ENCODE assay signal across 24 mouse cellular contexts in the genomic region with DNA sequence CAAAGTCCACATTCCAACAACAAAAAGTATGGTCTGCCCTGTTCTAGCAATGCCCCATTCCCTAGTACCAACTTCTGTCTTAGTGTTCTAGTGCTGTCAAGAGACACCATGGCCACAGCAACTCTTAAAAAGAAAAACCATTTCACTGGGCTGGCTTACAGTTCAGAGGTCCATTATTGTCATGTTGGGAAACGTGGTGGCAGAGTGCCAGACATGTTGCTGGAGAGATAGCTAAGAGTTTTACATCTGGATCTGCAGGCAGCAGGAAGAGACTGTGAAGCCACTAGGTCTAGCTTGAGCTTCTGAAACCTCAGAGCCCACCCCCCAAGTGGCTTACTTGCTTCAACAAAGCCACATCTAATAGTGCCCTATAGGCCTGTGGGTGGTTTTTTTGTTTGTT. TPM values are rescaled to one million over a fixed set of nuclear protein-coding genes. Genes with fewer than 3 reads are reported as not detected.
A peak's percentile ranks its signal among the peaks of the same experiment; 100 is the strongest.
DNase-seq lines count a peak whose midpoint lies in the region; ATAC-seq and TF ChIP-seq lines count a peak whose summit lies in the region.
"Had no signal": no experiment of that assay in that cellular context is flagged by ENCODE, and none has a peak within 500 bp of the region (broad histone marks: within the 10 kb centered on the region; RNA-seq: fewer than 3 reads in every experiment).

No protein-coding gene starts in this region.

- DNase-seq in heart, embryonic 10.5 days (ENCODE audit: low spot score) = peak; percentile 58
- no peak for DNase-seq in heart, postnatal 10 days
- peak; percentile 27 for DNase-seq in liver, embryonic 11.5 days (ENCODE audit: low spot score)
- DNase-seq in MEL (ENCODE audit: low read depth, low spot score) (peak; percentile 87), adipocyte (ENCODE audit: low spot score) (peak; percentile 57)
- DNase-seq: cerebellum, adult 2 months; cerebellum, postnatal 14 days; forebrain, postnatal 0 days; gastrocnemius, postnatal 14 days; midbrain, embryonic 14.5 days; thymus, postnatal 4 days had no signal

- ATAC-seq in liver, embryonic 11.5 days (replicated peaks; ENCODE audit: low FRiP score) = no peak
- no peak for ATAC-seq in liver, embryonic 12.5 days
- no peak for ATAC-seq in megakaryocyte, adult 5-6 weeks (ENCODE audit: poor library complexity, severe bottlenecking)
- ATAC-seq: forebrain, postnatal 0 days had no signal

- no peak for TF ChIP-seq CTCF in MEL (IDR thresholded peaks at IDR 0.05 in 2 of 3, conservative IDR thresholded peaks at IDR 0.05 in 1 of 3; ENCODE audit: control insufficient read depth in 1 of 3, insufficient read depth in 1 of 3, low read depth in 2 of 3, low read length in 3 of 3, poor library complexity in 1 of 3, severe bottlenecking in 1 of 3)

- no peak overlapping the region for H3K27ac ChIP-seq in heart, embryonic 10.5 days
- no peak overlapping the region for H3K27ac ChIP-seq in liver, embryonic 11.5 days (ENCODE audit: low read depth, low read length)
- H3K27ac ChIP-seq in liver, embryonic 12.5 days = no peak overlapping the region
- no peak overlapping the region for H3K27ac ChIP-seq in MEL (ENCODE audit: control insufficient read depth, low read depth, low read length)
- H3K27ac ChIP-seq: embryonic facial prominence, embryonic 10.5 days; embryonic facial prominence, embryonic 15.5 days; forebrain, embryonic 12.5 days; hindbrain, embryonic 14.5 days; kidney, postnatal 0 days; limb, embryonic 12.5 days; liver, embryonic 14.5 days; lung, embryonic 15.5 days; macrophage had no signal

- H3K27me3 ChIP-seq in heart, embryonic 10.5 days (ENCODE audit: insufficient read depth, poor library complexity, severe bottlenecking) = no peaks in the 10 kb centered on the region
- no peaks in the 10 kb centered on the region for H3K27me3 ChIP-seq in liver, embryonic 11.5 days (replicated peaks; ENCODE audit: control insufficient read depth, insufficient read depth, low read length)
- H3K27me3 ChIP-seq in liver, embryonic 12.5 days (replicated peaks) = no peaks in the 10 kb centered on the region
- H3K27me3 ChIP-seq in MEL (ENCODE audit: control insufficient read depth in 1 of 2, insufficient read depth in 2 of 2, low read length in 2 of 2) = no peaks in the 10 kb centered on the region
- H3K27me3 ChIP-seq: embryonic facial prominence, embryonic 15.5 days; forebrain, embryonic 12.5 days; limb, embryonic 12.5 days; lung, embryonic 15.5 days had no signal

- H3K9ac ChIP-seq in liver, embryonic 11.5 days (ENCODE audit: low read depth, low read length) = no peak overlapping the region
- H3K9ac ChIP-seq in liver, embryonic 12.5 days = no peak overlapping the region
- no peak overlapping the region for H3K9ac ChIP-seq in MEL (ENCODE audit: control insufficient read depth, low read depth, low read length, poor library complexity, severe bottlenecking)
- H3K9ac ChIP-seq: embryonic facial prominence, embryonic 15.5 days; forebrain, embryonic 12.5 days; forebrain, postnatal 0 days; hindbrain, embryonic 14.5 days; limb, embryonic 12.5 days; liver, embryonic 14.5 days; lung, embryonic 15.5 days had no signal

- no peaks in the 10 kb centered on the region for H3K9me3 ChIP-seq in heart, embryonic 10.5 days
- no peaks in the 10 kb centered on the region for H3K9me3 ChIP-seq in liver, embryonic 11.5 days (ENCODE audit: control insufficient read depth, low read length)
- no peaks in the 10 kb centered on the region for H3K9me3 ChIP-seq in liver, embryonic 12.5 days (replicated peaks)
- no peaks in the 10 kb centered on the region for H3K9me3 ChIP-seq in MEL (replicated peaks; ENCODE audit: insufficient read depth, low read length)
- H3K9me3 ChIP-seq: embryonic facial prominence, embryonic 10.5 days; embryonic facial prominence, embryonic 15.5 days; forebrain, embryonic 12.5 days; G1E; limb, embryonic 12.5 days; lung, embryonic 15.5 days had no signal

- peaks cover 57% of the 10 kb centered on the region for H3K36me3 ChIP-seq in heart, embryonic 10.5 days
- peaks cover 10% of the 10 kb centered on the region; the same call in 1 of the 2 replicates for H3K36me3 ChIP-seq in liver, embryonic 11.5 days (ENCODE audit: control insufficient read depth, insufficient read depth, low read length)
- peaks cover 61% of the 10 kb centered on the region for H3K36me3 ChIP-seq in liver, embryonic 12.5 days
- H3K36me3 ChIP-seq in MEL (ENCODE audit: control insufficient read depth in 1 of 2, insufficient read depth in 2 of 2, low read length in 2 of 2) = peaks cover 12 to 33% of the 10 kb centered on the region in 2 experiments

- TF ChIP-seq POLR2A in MEL (IDR thresholded peaks at IDR 0.05; ENCODE audit: control insufficient read depth in 1 of 2, insufficient read depth in 1 of 2, low read depth in 1 of 2, low read length in 2 of 2, poor library complexity in 1 of 2) = no peak

- H3K4me1 ChIP-seq in heart, embryonic 10.5 days = peaks cover 4% of the 10 kb centered on the region; the same call in 1 of the 2 replicates
- peaks cover 20% of the 10 kb centered on the region for H3K4me1 ChIP-seq in liver, embryonic 11.5 days (replicated peaks; ENCODE audit: control insufficient read depth, insufficient read depth, low read length)
- peaks cover 60% of the 10 kb centered on the region for H3K4me1 ChIP-seq in liver, embryonic 12.5 days
- H3K4me1 ChIP-seq in MEL (ENCODE audit: control insufficient read depth in 1 of 2, insufficient read depth in 2 of 2, low read length in 2 of 2) = peaks cover 19 to 30% of the 10 kb centered on the region in 2 experiments
- H3K4me1 ChIP-seq: limb, embryonic 12.5 days; lung, embryonic 15.5 days had no signal

- TF ChIP-seq RAD21 in MEL (IDR thresholded peaks at IDR 0.05; ENCODE audit: low read depth, low read length) = no peak

- peak; percentile 39 to 62 for TF ChIP-seq EP300 in MEL (IDR thresholded peaks at IDR 0.05; ENCODE audit: low read depth in 1 of 2, low read length in 2 of 2)

- no peaks in the 10 kb centered on the region for H3K79me2 ChIP-seq in MEL (ENCODE audit: control insufficient read depth, insufficient read depth, low read length, poor library complexity)

- 69% methylated on average over 1 of the region's 1 CpGs for WGBS in heart, embryonic 10.5 days
- WGBS in liver, embryonic 11.5 days = 53% methylated on average over 1 of the region's 1 CpGs
- WGBS in liver, embryonic 12.5 days (ENCODE audit: insufficient replicate concordance) = 54% methylated on average over 1 of the region's 1 CpGs

- H3K4me2 ChIP-seq in liver, embryonic 11.5 days = no peak overlapping the region
- no peak overlapping the region for H3K4me2 ChIP-seq in liver, embryonic 12.5 days
- H3K4me2 ChIP-seq: embryonic facial prominence, embryonic 15.5 days; forebrain, embryonic 12.5 days; heart, embryonic 11.5 days; hindbrain, embryonic 14.5 days; limb, embryonic 12.5 days; lung, embryonic 15.5 days had no signal

- intact Hi-C loops in heart, postnatal 10 days (cut with DNase I) = no loop called here

- no peak overlapping the region for H3K4me3 ChIP-seq in heart, embryonic 10.5 days
- H3K4me3 ChIP-seq in liver, embryonic 11.5 days (ENCODE audit: low read depth, low read length) = no peak overlapping the region
- H3K4me3 ChIP-seq in liver, embryonic 12.5 days = no peak overlapping the region
- no peak overlapping the region for H3K4me3 ChIP-seq in MEL (ENCODE audit: control insufficient read depth in 1 of 2, insufficient read depth in 1 of 2, low read depth in 2 of 2, low read length in 2 of 2)
- H3K4me3 ChIP-seq: embryonic facial prominence, embryonic 10.5 days; embryonic facial prominence, embryonic 15.5 days; forebrain, embryonic 12.5 days; limb, embryonic 12.5 days; lung, embryonic 15.5 days had no signal

TF ChIP-seq in MEL, 35 proteins besides CTCF, POLR2A, EP300 and RAD21 (continues in another document):
- TF ChIP-seq JUND (IDR thresholded peaks at IDR 0.05; ENCODE audit: low read depth, low read length) (no peak), UBTF (IDR thresholded peaks at IDR 0.05; ENCODE audit: borderline replicate concordance, insufficient read depth, low read depth, low read length) (no peak), ZKSCAN1 (IDR thresholded peaks at IDR 0.05; ENCODE audit: low read depth, low read length) (no peak), HCFC1 (IDR thresholded peaks at IDR 0.05; ENCODE audit: low read depth, low read length) (no peak), KAT2A (conservative IDR thresholded peaks at IDR 0.05; ENCODE audit: low read depth, low read length) (no peak), TCF12 (IDR thresholded peaks at IDR 0.05; ENCODE audit: low read depth, low read length) (peak; percentile 45; the same call in 1 of the 2 replicates), TAL1 (IDR thresholded peaks at IDR 0.05; ENCODE audit: low read length) (peak; percentile 59), ETS1 (IDR thresholded peaks at IDR 0.05; ENCODE audit: low read depth, low read length) (peak; percentile 65), MAX (IDR thresholded peaks at IDR 0.05; ENCODE audit: low read length) (no peak), MEF2A (IDR thresholded peaks at IDR 0.05; ENCODE audit: extremely low read depth, insufficient replicate concordance, low read depth, low read length, poor library complexity, severe bottlenecking) (no peak), E2F4 (IDR thresholded peaks at IDR 0.05; ENCODE audit: borderline replicate concordance, low read depth, low read length) (no peak), MXI1 (IDR thresholded peaks at IDR 0.05; ENCODE audit: low read depth, low read length) (0 out of 2 replicates have a peak, but pooled peaks have one; percentile 47)

RNA-seq across cellular contexts. Expression of a gene that starts 13.8 kb away (rescaled TPM):
- 121 and 143 TPM in 2 replicates for polyA plus RNA-seq in heart, embryonic 10.5 days (2016; fragmentation: Nextera tagmentation; extraction: Ambion mirVana)
- 10 to 100 TPM; 57.0 to 61.2 TPM for total RNA-seq in heart, postnatal 10 days (2021)
- polyA plus RNA-seq in liver, embryonic 11.5 days (2014; fragmentation: Nextera tagmentation; extraction: Ambion mirVana) = 87.8 and 98.4 TPM in 2 replicates
- polyA plus RNA-seq in liver, embryonic 12.5 days (2016; fragmentation: Nextera tagmentation; extraction: Ambion mirVana) = 59.4 and 60.3 TPM in 2 replicates
- 40.1 and 43.5 TPM in 2 replicates for total RNA-seq in MEL (2012; rRNA removed)
- 10 to 100 TPM in 1 of 2 experiments, not detected in 1; 88.8 TPM for polyA plus RNA-seq in MEL (2012; ENCODE audit: insufficient read depth in 1 of 2, insufficient read length in 2 of 2, low read depth in 1 of 2, low replicate concordance in 2 of 2, missing spikeins in 1 of 2)
- 113 and 117 TPM in 2 replicates for total RNA-seq in megakaryocyte, adult 5-6 weeks (2015)
- total RNA-seq in megakaryocyte, adult 5-6 weeks (2017) = 114 and 121 TPM in 2 replicates

RNA-seq across cellular contexts. Expression of a gene that starts 59.2 kb away (rescaled TPM):
- polyA plus RNA-seq in heart, embryonic 10.5 days (2016; fragmentation: Nextera tagmentation; extraction: Ambion mirVana) = 23.6 and 24.2 TPM in 2 replicates
- total RNA-seq in heart, postnatal 10 days (2021) = 10 to 100 TPM; 24.6 to 26.6 TPM
- polyA plus RNA-seq in liver, embryonic 11.5 days (2014; fragmentation: Nextera tagmentation; extraction: Ambion mirVana) = 26.6 and 28.1 TPM in 2 replicates
- 15.0 and 15.6 TPM in 2 replicates for polyA plus RNA-seq in liver, embryonic 12.5 days (2016; fragmentation: Nextera tagmentation; extraction: Ambion mirVana)
- total RNA-seq in MEL (2012; rRNA removed) = 29.6 TPM in 2 replicates
- 10 to 100 TPM in 1 of 2 experiments, not detected in 1; 33.0 TPM for polyA plus RNA-seq in MEL (2012; ENCODE audit: insufficient read depth in 1 of 2, insufficient read length in 2 of 2, low read depth in 1 of 2, low replicate concordance in 2 of 2, missing spikeins in 1 of 2)
- total RNA-seq in megakaryocyte, adult 5-6 weeks (2015) = 28.5 and 29.5 TPM in 2 replicates
- total RNA-seq in megakaryocyte, adult 5-6 weeks (2017) = 37.3 TPM in 2 replicates

Comparison
In these comparisons a context has a peak if more than half of its experiments do, and no peak if none do; other contexts are left out.
1. DNase-seq: peak in heart, embryonic 10.5 days (single experiment), liver, embryonic 11.5 days (single experiment), MEL (single experiment) and adipocyte (single experiment); none in heart, postnatal 10 days (0 of 2).